Mouse (Mus musculus): Measurements from ENCODE around the gene Armt1.

DNA sequence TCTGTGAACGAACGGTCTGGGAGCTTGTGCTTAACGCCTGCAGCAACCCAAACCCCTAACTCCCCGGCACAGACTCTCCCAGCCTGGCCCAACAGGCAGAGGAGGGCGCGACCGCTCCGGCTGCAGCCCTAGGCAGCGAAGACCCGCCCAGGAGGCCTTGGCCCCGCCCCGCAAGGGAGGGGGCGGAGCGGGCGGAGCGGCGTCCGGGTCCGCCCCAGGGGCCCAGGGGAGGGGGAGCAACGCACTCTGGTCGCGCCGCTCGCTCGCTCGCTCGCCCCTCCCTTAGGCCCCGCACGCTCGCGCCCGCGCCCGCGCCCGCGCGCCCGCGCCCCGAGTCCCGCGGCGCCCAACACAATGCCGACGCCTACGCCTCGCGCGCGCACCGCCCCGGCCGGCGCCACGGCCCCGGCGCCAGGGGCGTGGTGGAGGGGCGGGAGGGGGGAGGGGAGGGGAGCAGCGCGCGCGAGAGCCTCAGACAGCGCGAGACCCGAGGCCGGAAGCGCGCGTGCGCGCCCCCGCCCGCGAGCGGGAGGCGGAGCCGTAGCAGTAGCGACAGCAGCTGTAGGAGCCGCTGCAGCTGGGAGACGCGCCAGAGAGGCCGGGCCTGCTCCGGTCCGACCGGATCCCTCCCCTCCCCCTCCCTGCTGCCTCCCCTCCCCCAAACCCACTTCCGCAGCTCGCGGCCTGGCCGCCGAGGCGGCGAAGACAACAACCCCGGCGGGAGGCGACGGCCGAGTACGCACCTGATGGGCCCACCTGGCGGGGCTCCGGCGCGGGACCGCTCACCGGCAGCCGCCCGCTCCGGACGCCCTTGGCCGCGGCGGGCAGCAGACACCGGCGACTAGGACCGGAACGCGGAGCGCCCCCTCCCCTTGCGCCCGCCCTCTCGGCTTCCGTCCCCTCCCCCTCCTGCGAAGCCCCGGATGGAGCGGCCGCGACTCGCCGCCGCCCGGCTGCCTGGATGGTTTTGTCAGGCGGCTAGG lies 45.4 kb upstream of the Armt1 start:
- TF ChIP-seq CTCF (IDR thresholded peaks at IDR 0.05; ENCODE audit: extremely low read depth, insufficient read depth, insufficient read length, insufficient replicate concordance): no peak
- TF ChIP-seq POLR2A (IDR thresholded peaks at IDR 0.05; ENCODE audit: low read depth, low read length): peak; percentile 77

Data from spleen, adult 2 months (tissue).